Mouse (Mus musculus) mouse trophoblast stem cell (cell line): ENCODE data around the gene Slpi.

Experiments
- in situ Hi-C, 2 experiments: fragments of 300-500 bp; cut with MseI, MboI; formaldehyde crosslinking; loops; 2 replicates in 1 of 2; 3 replicates in 1 of 2; pipeline ENCODE4 v1.15.1; 2025

The Slpi gene

GRCm38 (mm10) chr2:164389020-164389419 lies at the start of gene Slpi:
TSS of gene Slpi (minus strand) at chr2:164389095.
- in situ Hi-C loops: no loop called here

- in situ Hi-C loops: no loop called here
Measured at GRCm38 (mm10) chr2:164438257-164438656, 49.4 kb upstream of the Slpi start.

GRCm38 (mm10) chr2:164437710-164438109 lies 48.8 kb upstream of the Slpi start:
- in situ Hi-C loops: no loop called here

- in situ Hi-C loops: no loop called here
Measured at GRCm38 (mm10) chr2:164436961-164437360, 48.1 kb upstream of the Slpi start.

GRCm38 (mm10) chr2:164436215-164436913 lies 47.5 kb upstream of the Slpi start:
- in situ Hi-C loops: no loop called here

GRCm38 (mm10) chr2:164435216-164436090 lies 46.6 kb upstream of the Slpi start:
- in situ Hi-C loops: no loop called here

GRCm38 (mm10) chr2:164434681-164435080 lies 45.8 kb upstream of the Slpi start:
- in situ Hi-C loops: no loop called here

GRCm38 (mm10) chr2:164433278-164433895 lies 44.5 kb upstream of the Slpi start:
- in situ Hi-C loops: no loop called here

GRCm38 (mm10) chr2:164432541-164433191 lies 43.8 kb upstream of the Slpi start:
- in situ Hi-C loops: no loop called here

GRCm38 (mm10) chr2:164431676-164432465 lies 43.0 kb upstream of the Slpi start:
- in situ Hi-C loops: no loop called here

GRCm38 (mm10) chr2:164430697-164431096 lies 41.8 kb upstream of the Slpi start:
- in situ Hi-C loops: no loop called here

- in situ Hi-C loops: no loop called here
Measured at GRCm38 (mm10) chr2:164429881-164430615, 41.2 kb upstream of the Slpi start.

GRCm38 (mm10) chr2:164428451-164428850 lies 39.6 kb upstream of the Slpi start:
- in situ Hi-C loops: no loop called here

GRCm38 (mm10) chr2:164426952-164427351 lies 38.1 kb upstream of the Slpi start:
- in situ Hi-C loops: no loop called here

- in situ Hi-C loops: no loop called here
Measured at GRCm38 (mm10) chr2:164426121-164426520, 37.2 kb upstream of the Slpi start.

- in situ Hi-C loops: no loop called here
Measured at GRCm38 (mm10) chr2:164425401-164425800, 36.5 kb upstream of the Slpi start.

- in situ Hi-C loops: no loop called here
Measured at GRCm38 (mm10) chr2:164424406-164424805, 35.5 kb upstream of the Slpi start.

GRCm38 (mm10) chr2:164423464-164423863 lies 34.6 kb upstream of the Slpi start:
- in situ Hi-C loops: no loop called here

GRCm38 (mm10) chr2:164422675-164423393 lies 33.9 kb upstream of the Slpi start:
- in situ Hi-C loops: no loop called here

- in situ Hi-C loops: no loop called here
Measured at GRCm38 (mm10) chr2:164421979-164422378, 33.1 kb upstream of the Slpi start.
